15 mouse cellular contexts compared by ENCODE assay signal in genomic region chr2:11257260-11257850, GRCm38 (mm10).
"Had no signal": no experiment of that assay in that cellular context is flagged by ENCODE, and none has a peak within 500 bp of the region (broad histone marks: within the 10 kb centered on the region; RNA-seq: fewer than 3 reads in every experiment).

No protein-coding gene starts in this region.

- H3K36me3 ChIP-seq: limb, embryonic 15.5 days; liver, embryonic 12.5 days; lung, embryonic 15.5 days; midbrain, embryonic 12.5 days; neural tube, embryonic 13.5 days; stomach, embryonic 15.5 days had no signal

- H3K27ac ChIP-seq: layer of hippocampus, adult 2 months; left cerebral cortex, adult 2 months; limb, embryonic 15.5 days; liver, embryonic 12.5 days; lung, embryonic 15.5 days; midbrain, embryonic 12.5 days; neural tube, embryonic 13.5 days; stomach, embryonic 15.5 days had no signal

- H3K4me1 ChIP-seq: limb, embryonic 15.5 days; liver, embryonic 12.5 days; lung, embryonic 15.5 days; midbrain, embryonic 12.5 days; neural tube, embryonic 13.5 days; stomach, embryonic 15.5 days had no signal

- DNase-seq: lung, postnatal 14 days; retina, postnatal 1 day; right cerebral cortex, postnatal 4 days; spleen, adult 18-20 months; thymus, postnatal 36 days had no signal

- H3K27me3 ChIP-seq: limb, embryonic 15.5 days; liver, embryonic 12.5 days; lung, embryonic 15.5 days; midbrain, embryonic 12.5 days; neural tube, embryonic 13.5 days; stomach, embryonic 15.5 days had no signal

- H3K4me3 ChIP-seq: layer of hippocampus, adult 2 months; left cerebral cortex, adult 2 months; limb, embryonic 15.5 days; liver, embryonic 12.5 days; lung, embryonic 15.5 days; midbrain, embryonic 12.5 days; neural tube, embryonic 13.5 days; stomach, embryonic 15.5 days had no signal

- H3K9me3 ChIP-seq: limb, embryonic 15.5 days; liver, embryonic 12.5 days; lung, embryonic 15.5 days; midbrain, embryonic 12.5 days; neural tube, embryonic 13.5 days; stomach, embryonic 15.5 days had no signal

- ATAC-seq: intestine, postnatal 0 days; liver, embryonic 12.5 days; midbrain, embryonic 16.5 days had no signal

- H3K9ac ChIP-seq: limb, embryonic 15.5 days; liver, embryonic 12.5 days; lung, embryonic 15.5 days; midbrain, embryonic 12.5 days; neural tube, embryonic 13.5 days; stomach, embryonic 15.5 days had no signal

- H3K4me2 ChIP-seq: limb, embryonic 15.5 days; liver, embryonic 12.5 days; lung, embryonic 15.5 days; midbrain, embryonic 12.5 days; neural tube, embryonic 13.5 days; stomach, embryonic 15.5 days had no signal
